Mouse (Mus musculus): ENCODE measurements around the gene Sec14l1.
A peak's percentile ranks its signal among the peaks of the same experiment; 100 is the strongest.

GRCm38 (mm10) chr11:117081165-117082064 is 33.6 kb upstream of the Sec14l1 start:
- TF ChIP-seq CTCF (conservative IDR thresholded peaks at IDR 0.05; ENCODE audit: low read length) = peak; percentile 94
- no peak for TF ChIP-seq POU5F1 (IDR thresholded peaks at IDR 0.05; ENCODE audit: borderline replicate concordance, low read length)
